Mouse (Mus musculus) hindbrain, embryonic 14.5 days (tissue): ENCODE data around the gene Casz1. TPM values are rescaled to one million over a fixed set of nuclear protein-coding genes. Genes with fewer than 3 reads are reported as not detected.

ENCODE experiments used
- ATAC-seq: fragments of 200-750 bp; cut with Nextera tagmentation; 2 replicates; pipeline ENCODE4 v1.8.0; 2017; ENCODE audit warnings: moderate number of reproducible peaks, mild to moderate bottlenecking, moderate TSS enrichment, moderate library complexity; ENCODE audit not compliant: low FRiP score
- DNase-seq: peaks from one replicate; pipeline ENCODE4 v3.0.0-alpha.2; 2015; ENCODE audit warnings: low spot score
- H3K27ac ChIP-seq: fragments of 300-500 bp; sonication (generic); 2 replicates; pipeline ENCODE4 v1.5.1; 2014; ENCODE audit warnings: mild to moderate bottlenecking, moderate library complexity
- H3K27me3 ChIP-seq: fragments of 300-500 bp; sonication (generic); 2 replicates; pipeline ENCODE4 v1.6.1; 2014; ENCODE audit warnings: mild to moderate bottlenecking, low read length, mixed read lengths; ENCODE audit not compliant: control insufficient read depth, insufficient read depth
- H3K36me3 ChIP-seq: fragments of 300-500 bp; sonication (generic); replicated peaks from 2 replicates; pipeline ENCODE4 v1.6.1; 2014; ENCODE audit not compliant: control insufficient read depth, insufficient read depth
- H3K4me1 ChIP-seq: fragments of 300-500 bp; sonication (generic); replicated peaks from 2 replicates; pipeline ENCODE4 v1.6.1; 2014; ENCODE audit warnings: antibody characterized with exemption, low read length, mixed read lengths; ENCODE audit not compliant: control insufficient read depth, insufficient read depth
- H3K4me2 ChIP-seq: fragments of 300-500 bp; sonication (generic); replicated peaks from 2 replicates; pipeline ENCODE4 v1.6.1; 2014; ENCODE audit warnings: mild to moderate bottlenecking, moderate library complexity
- H3K4me3 ChIP-seq: fragments of 300-500 bp; sonication (generic); replicated peaks from 2 replicates; pipeline ENCODE4 v1.5.1; 2014; ENCODE audit warnings: mild to moderate bottlenecking, low read length
- H3K9ac ChIP-seq: fragments of 300-500 bp; sonication (generic); 2 replicates; pipeline ENCODE4 v1.6.1; 2014
- H3K9me3 ChIP-seq: fragments of 300-500 bp; sonication (generic); 2 replicates; pipeline ENCODE4 v1.6.1; 2016; ENCODE audit warnings: low read length; ENCODE audit not compliant: control insufficient read depth
- WGBS: fragments of 180-500 bp; shearing (Covaris S2); extraction: QIAGEN DNeasy Blood & Tissue Kit; methylation state at CpG from one replicate; pipeline ENCODE4 v1.1.7; 2014; 5-methylcytosine and 5-hydroxymethylcytosine counted together
- polyA plus RNA-seq: library from polyadenylated mRNA; unstranded; fragments of >200 nt; fragmentation: Nextera tagmentation; extraction: Ambion mirVana; gene quantifications from 2 replicates; pipeline ENCODE4 v1.2.1, GENCODE M21; 2014

Casz1 gene
- polyA plus RNA-seq, 1 experiment from 2014 or later: 7.1 TPM

DNA sequence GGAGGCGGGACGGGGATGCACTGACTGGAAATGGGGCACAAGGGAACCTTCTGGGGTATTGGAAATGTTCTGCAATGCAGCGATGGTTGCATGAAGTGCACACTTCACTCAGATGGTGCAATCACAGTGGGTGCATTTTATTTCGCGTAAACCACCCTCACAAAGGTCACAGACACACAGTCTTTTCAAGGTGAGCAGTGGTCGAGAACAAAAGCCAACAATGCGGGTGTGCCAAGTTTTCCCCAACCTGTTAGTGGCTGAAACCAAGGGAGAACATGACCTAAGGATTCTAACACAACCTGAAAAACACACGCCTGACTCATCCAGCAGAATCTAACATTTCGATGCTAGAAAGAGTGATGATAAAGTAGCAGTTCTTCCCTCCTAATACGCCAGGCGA lies 174.7 kb downstream of the Casz1 start:
- Histone ChIP-seq H3K9ac (no peak overlapping the region), H3K27me3 (no peaks in the 10 kb centered on the region), H3K9me3 (no peaks in the 10 kb centered on the region), H3K4me3 (no peak overlapping the region), H3K36me3 (no peaks in the 10 kb centered on the region), H3K4me1 (peaks cover 21% of the 10 kb centered on the region), H3K4me2 (no peak overlapping the region), H3K27ac (no peak overlapping the region; the same call in 1 of the 2 replicates)
- 87% methylated on average over 11 of the region's 11 CpGs for WGBS
- DNase-seq (no peak), ATAC-seq (no peak)

DNA sequence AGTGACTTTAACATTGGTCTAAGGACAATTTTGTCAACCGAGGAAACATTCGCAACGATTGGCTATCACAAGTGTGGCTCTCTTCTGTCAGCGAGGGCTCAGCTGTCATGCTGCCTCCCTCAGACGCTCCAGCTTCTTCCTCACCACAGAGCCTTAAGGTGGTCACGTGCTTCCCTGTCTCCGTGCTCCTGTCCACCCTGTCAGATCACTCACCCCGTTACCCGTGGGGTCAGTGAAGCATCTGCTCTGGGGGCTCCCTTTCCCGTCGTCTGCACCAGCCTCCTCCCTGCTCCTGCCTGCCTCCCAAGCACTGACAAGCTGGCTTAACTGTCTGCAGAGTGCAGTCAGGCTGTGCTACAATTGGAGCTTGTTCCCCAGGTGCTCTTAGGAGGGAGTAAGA lies 175.6 kb downstream of the Casz1 start:
- Histone ChIP-seq H3K9me3 (no peaks in the 10 kb centered on the region), H3K27me3 (no peaks in the 10 kb centered on the region), H3K9ac (no peak overlapping the region), H3K27ac (no peak overlapping the region), H3K36me3 (no peaks in the 10 kb centered on the region), H3K4me2 (no peak overlapping the region), H3K4me3 (no peak overlapping the region), H3K4me1 (peaks cover 17% of the 10 kb centered on the region)
- WGBS: 56% methylated on average over 11 of the region's 11 CpGs
- DNase-seq (no peak), ATAC-seq (no peak)

DNA sequence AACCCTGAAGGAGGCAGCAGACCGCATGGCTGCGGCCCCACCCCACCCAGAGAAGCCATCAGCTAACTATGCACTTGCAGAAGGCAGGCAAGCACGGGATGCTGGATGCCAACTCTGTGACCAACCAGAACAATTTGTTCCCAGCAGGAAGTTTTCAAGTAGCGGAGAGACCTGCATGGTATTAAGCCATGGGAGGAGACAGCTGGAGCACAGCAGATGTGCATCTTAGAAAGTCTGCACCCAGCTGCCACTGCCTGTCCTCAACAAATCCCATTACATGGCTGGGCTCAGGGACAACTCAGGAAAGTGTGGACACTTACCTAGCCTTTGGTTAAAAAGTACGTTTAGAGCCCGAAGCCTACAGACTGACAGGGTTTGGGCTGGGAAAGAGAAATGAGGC lies 178.0 kb downstream of the Casz1 start:
- Histone ChIP-seq H3K4me2 (no peak overlapping the region), H3K9ac (no peak overlapping the region), H3K36me3 (no peaks in the 10 kb centered on the region), H3K27ac (no peak overlapping the region), H3K4me1 (peaks cover 39% of the 10 kb centered on the region), H3K27me3 (no peaks in the 10 kb centered on the region), H3K9me3 (no peaks in the 10 kb centered on the region), H3K4me3 (no peak overlapping the region)
- DNase-seq (no peak), ATAC-seq (no peak)
- 60% methylated on average over 6 of the region's 6 CpGs for WGBS

DNA sequence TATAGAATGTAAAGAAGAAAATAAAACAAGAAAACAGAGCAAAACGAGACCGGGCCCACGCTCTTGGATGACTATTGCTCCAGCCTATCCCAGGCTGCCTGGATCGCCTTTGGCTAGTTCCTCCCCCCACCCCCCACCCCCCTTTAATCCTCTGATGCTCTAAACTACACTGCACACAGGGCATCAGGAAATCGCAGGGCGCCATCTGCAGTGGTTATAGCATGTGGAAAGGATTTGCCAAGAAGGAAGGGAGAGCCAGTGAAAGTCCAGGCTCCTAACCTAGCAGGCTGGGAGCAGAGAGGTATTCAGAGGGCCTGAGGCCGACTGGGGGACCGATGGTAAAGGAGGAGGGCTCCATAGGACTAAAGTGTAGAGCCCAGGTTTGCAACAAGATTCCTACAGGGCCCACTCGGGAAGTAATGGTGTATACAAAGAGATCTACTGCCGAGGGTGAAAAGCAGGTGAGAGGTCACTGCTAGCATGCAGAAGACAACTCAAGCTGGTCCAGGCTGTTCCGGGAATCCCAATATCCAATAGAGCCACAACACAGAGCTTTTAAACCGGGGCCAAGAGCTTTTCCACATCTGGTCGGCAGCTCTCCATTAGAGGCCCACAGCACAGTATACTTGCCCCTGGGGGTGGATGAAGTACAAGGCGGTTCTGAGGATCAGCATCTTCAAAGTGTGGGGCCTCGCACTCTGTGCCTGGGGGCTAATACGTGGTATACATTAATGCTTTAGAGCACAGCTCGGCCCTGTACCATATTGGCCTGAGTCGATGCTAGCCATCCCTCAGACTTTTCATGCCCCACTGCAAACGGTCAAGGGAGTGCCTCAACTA lies 180.7 kb downstream of the Casz1 start:
- H3K9me3 ChIP-seq: no peaks in the 10 kb centered on the region
- H3K4me3 ChIP-seq: no peak overlapping the region
- DNase-seq: no peak
- 0 out of 2 replicates have a peak overlapping the region, but pooled peaks have one; percentile 53 for H3K27ac ChIP-seq
- H3K27me3 ChIP-seq: no peaks in the 10 kb centered on the region
- 0 out of 2 replicates have a peak, but pooled peaks have one; percentile 12 for ATAC-seq
- no peak overlapping the region for H3K9ac ChIP-seq
- H3K4me1 ChIP-seq: peaks cover 46% of the 10 kb centered on the region
- H3K36me3 ChIP-seq: no peaks in the 10 kb centered on the region
- no peak overlapping the region for H3K4me2 ChIP-seq
- 57% methylated on average over 19 of the region's 19 CpGs for WGBS

GRCm38 (mm10) chr4:148985541-148986476 lies 181.6 kb downstream of the Casz1 start:
- 40% methylated on average over 24 of the region's 24 CpGs for WGBS

GRCm38 (mm10) chr4:148990038-148990437 lies 185.8 kb downstream of the Casz1 start:
- peaks cover 37% of the 10 kb centered on the region for H3K4me1 ChIP-seq
- H3K27ac ChIP-seq: no peak overlapping the region
- WGBS: 40% methylated on average over 2 of the region's 2 CpGs
- no peak overlapping the region for H3K4me3 ChIP-seq
- no peak overlapping the region for H3K9ac ChIP-seq
- no peak for DNase-seq
- no peak for ATAC-seq
- H3K27me3 ChIP-seq: no peaks in the 10 kb centered on the region
- no peaks in the 10 kb centered on the region for H3K9me3 ChIP-seq
- no peaks in the 10 kb centered on the region for H3K36me3 ChIP-seq
- H3K4me2 ChIP-seq: no peak overlapping the region

More at GRCm38 (mm10) chr4:148985541-148986476, 181.6 kb downstream of the Casz1 start:
- Histone ChIP-seq H3K4me3 (no peak overlapping the region), H3K4me1 (peaks cover 46% of the 10 kb centered on the region), H3K27ac (peak overlapping the region; percentile 53), H3K9me3 (no peaks in the 10 kb centered on the region), H3K9ac (peak overlapping the region; percentile 35; the same call in 1 of the 2 replicates), H3K36me3 (no peaks in the 10 kb centered on the region), H3K27me3 (no peaks in the 10 kb centered on the region), H3K4me2 (no peak overlapping the region)
- ATAC-seq (0 out of 2 replicates have a peak, but pooled peaks have one; percentile 29), DNase-seq (peak; percentile 33)

DNA sequence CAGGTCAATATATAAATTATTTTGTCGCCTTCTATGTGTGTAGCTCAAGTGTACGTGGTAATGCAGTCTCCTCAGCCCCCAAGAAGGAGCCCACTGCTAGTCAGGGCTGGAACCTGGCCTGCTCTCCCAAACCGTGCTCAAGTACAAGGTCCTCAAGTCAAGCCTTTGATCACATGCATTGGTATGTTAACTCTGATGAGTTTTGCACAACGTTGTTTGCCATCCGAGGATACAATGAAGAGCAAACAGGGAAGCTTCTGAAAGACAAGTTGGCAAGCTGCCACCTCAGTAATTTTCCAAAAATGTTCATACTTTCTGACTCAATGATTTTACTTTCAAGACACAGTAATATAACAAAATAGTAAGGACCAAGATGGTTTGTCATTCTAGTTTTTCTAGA lies 189.7 kb downstream of the Casz1 start:
- WGBS: 84% methylated on average over 5 of the region's 5 CpGs
- no peak overlapping the region for H3K27ac ChIP-seq
- no peaks in the 10 kb centered on the region for H3K36me3 ChIP-seq
- no peak overlapping the region for H3K4me2 ChIP-seq
- DNase-seq (no peak), ATAC-seq (no peak)
- H3K27me3 ChIP-seq: no peaks in the 10 kb centered on the region
- no peak overlapping the region for H3K9ac ChIP-seq
- H3K4me3 ChIP-seq: no peak overlapping the region
- 0 out of 2 replicates have a peak, but pooled peaks cover 3% of the 10 kb centered on the region for H3K4me1 ChIP-seq
- no peaks in the 10 kb centered on the region for H3K9me3 ChIP-seq

DNA sequence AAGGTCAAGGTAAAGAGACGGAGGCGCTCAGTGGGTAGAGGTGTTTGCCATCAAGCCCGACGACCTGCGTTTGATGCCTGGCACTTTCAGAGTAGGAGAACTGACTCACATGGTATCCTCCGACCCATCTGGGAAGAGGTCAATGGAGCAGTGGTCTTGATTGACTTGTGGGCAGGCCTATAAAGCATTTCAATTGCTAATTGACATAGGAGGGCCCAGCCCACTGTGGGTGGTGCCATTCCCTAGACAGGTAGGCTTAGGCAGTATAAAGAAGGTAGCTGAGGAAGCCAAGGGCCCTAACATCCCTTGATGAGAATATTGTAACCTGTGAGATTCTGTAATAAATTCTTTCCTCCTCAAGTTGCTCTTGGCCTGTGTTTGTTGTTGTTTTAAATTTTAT lies 196.5 kb downstream of the Casz1 start:
- H3K4me1 ChIP-seq: no peaks in the 10 kb centered on the region
- H3K9ac ChIP-seq: no peak overlapping the region
- no peak overlapping the region for H3K27ac ChIP-seq
- H3K9me3 ChIP-seq: no peaks in the 10 kb centered on the region
- no peak overlapping the region for H3K4me2 ChIP-seq
- H3K36me3 ChIP-seq: no peaks in the 10 kb centered on the region
- 92% methylated on average over 6 of the region's 6 CpGs for WGBS
- ATAC-seq (no peak), DNase-seq (no peak)
- H3K4me3 ChIP-seq: no peak overlapping the region
- H3K27me3 ChIP-seq: no peaks in the 10 kb centered on the region

DNA sequence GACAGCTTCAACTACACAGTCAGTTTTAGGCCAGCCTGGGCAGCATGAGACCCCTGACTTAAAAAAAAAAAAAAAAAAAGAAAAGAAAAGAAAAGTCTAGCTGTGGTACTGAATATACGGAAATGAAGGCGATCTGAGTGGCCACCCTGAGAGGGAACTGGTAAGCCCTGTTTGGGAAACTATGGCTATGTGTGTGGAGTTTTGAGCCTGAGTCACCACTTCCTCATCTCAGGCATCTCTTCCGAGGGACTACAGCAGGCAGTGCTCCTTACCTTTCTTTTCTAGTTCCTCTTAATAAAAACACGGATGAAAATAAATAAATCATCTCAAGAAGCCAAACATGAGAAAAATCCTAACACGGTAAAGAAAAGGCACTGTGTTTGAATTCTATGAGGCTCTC lies 197.3 kb downstream of the Casz1 start:
- H3K4me2 ChIP-seq: no peak overlapping the region
- H3K27me3 ChIP-seq: no peaks in the 10 kb centered on the region
- H3K4me1 ChIP-seq: no peaks in the 10 kb centered on the region
- no peak for DNase-seq
- H3K27ac ChIP-seq: no peak overlapping the region
- H3K9ac ChIP-seq: no peak overlapping the region
- no peaks in the 10 kb centered on the region for H3K9me3 ChIP-seq
- WGBS: 90% methylated on average over 5 of the region's 5 CpGs
- no peaks in the 10 kb centered on the region for H3K36me3 ChIP-seq
- no peak overlapping the region for H3K4me3 ChIP-seq
- no peak for ATAC-seq
